Mouse (Mus musculus) MEL (cell line): Measurements from ENCODE around the gene Cd79b. TPM values are rescaled to one million over a fixed set of nuclear protein-coding genes. Genes with fewer than 3 reads are reported as not detected.

ENCODE experiments used
- DNase-seq: peaks from one replicate; pipeline ENCODE4 v3.0.0; 2011; ENCODE audit warnings: low read depth, low spot score
- H3K27ac ChIP-seq: 2 replicates; pipeline ENCODE4 v1.5.1; 2012; ENCODE audit warnings: low read depth, mild to moderate bottlenecking, control low read depth, low read length, moderate library complexity; ENCODE audit not compliant: control insufficient read depth
- H3K27me3 ChIP-seq, 2 experiments: fragments of 150-350 bp in 1 of 2; sonication (generic) in 1 of 2; 2 replicates each; pipeline ENCODE4 v1.6.1; 2012; ENCODE audit warnings: low read length in 2 of 2, mild to moderate bottlenecking in 2 of 2, improper control_type of control experiment in 1 of 2, moderate library complexity in 1 of 2; ENCODE audit not compliant: insufficient read depth in 2 of 2, control insufficient read depth in 1 of 2
- H3K36me3 ChIP-seq, 2 experiments: 2 replicates each; pipeline ENCODE4 v1.6.1; 2012 to 2014; ENCODE audit warnings: low read length in 2 of 2, improper control_type of control experiment in 1 of 2, inconsistent platforms in 1 of 2, mild to moderate bottlenecking in 1 of 2; ENCODE audit not compliant: insufficient read depth in 2 of 2, control insufficient read depth in 1 of 2
- H3K4me1 ChIP-seq, 2 experiments: fragments of 150-350 bp in 1 of 2; sonication (generic) in 1 of 2; 2 replicates each; pipeline ENCODE4 v1.6.1; 2012; ENCODE audit warnings: low read length in 2 of 2, improper control_type of control experiment in 1 of 2, mild to moderate bottlenecking in 1 of 2; ENCODE audit not compliant: insufficient read depth in 2 of 2, control insufficient read depth in 1 of 2
- H3K4me3 ChIP-seq, 2 experiments: fragments of 150-350 bp in 1 of 2; sonication (generic) in 1 of 2; 2 replicates each; pipeline ENCODE4 v1.5.1; 2012; ENCODE audit warnings: low read depth in 2 of 2, low read length in 2 of 2, mild to moderate bottlenecking in 2 of 2, moderate library complexity in 2 of 2, control low read depth in 1 of 2, improper control_type of control experiment in 1 of 2; ENCODE audit not compliant: control insufficient read depth in 1 of 2, insufficient read depth in 1 of 2
- H3K79me2 ChIP-seq: 2 replicates; pipeline ENCODE4 v1.6.1; 2012; ENCODE audit warnings: mild to moderate bottlenecking, low read length, moderate library complexity; ENCODE audit not compliant: control insufficient read depth, poor library complexity, insufficient read depth
- H3K9ac ChIP-seq: 2 replicates; pipeline ENCODE4 v1.6.1; 2012; ENCODE audit warnings: low read depth, mild to moderate bottlenecking, control low read depth, low read length, moderate library complexity; ENCODE audit not compliant: control insufficient read depth, poor library complexity, severe bottlenecking
- H3K9me3 ChIP-seq: fragments of 150-350 bp; sonication (generic); replicated peaks from 2 replicates; pipeline ENCODE4 v1.6.1; 2012; ENCODE audit warnings: mild to moderate bottlenecking, low read length, improper control_type of control experiment, moderate library complexity; ENCODE audit not compliant: insufficient read depth
- CHD2 ChIP-seq: IDR thresholded peaks from 2 replicates; pipeline ENCODE4 v1.6.1; 2011; ENCODE audit warnings: low read length, improper control_type of control experiment
- E2F4 ChIP-seq: IDR thresholded peaks from 2 replicates; pipeline ENCODE4 v1.6.1; 2011; ENCODE audit warnings: low read depth, low read length, improper control_type of control experiment, borderline replicate concordance
- ELF1 ChIP-seq: IDR thresholded peaks from 2 replicates; pipeline ENCODE4 v1.6.1; 2014; ENCODE audit warnings: low read depth, mild to moderate bottlenecking, inconsistent platforms, low read length, improper control_type of control experiment, moderate library complexity
- GATA1 ChIP-seq: IDR thresholded peaks from 2 replicates; pipeline ENCODE4 v1.6.1; 2011; ENCODE audit warnings: low read depth, low read length, improper control_type of control experiment
- HCFC1 ChIP-seq: IDR thresholded peaks from 2 replicates; pipeline ENCODE4 v1.6.1; 2012; ENCODE audit warnings: low read depth, mild to moderate bottlenecking, inconsistent platforms, low read length, improper control_type of control experiment, moderate library complexity
- JUND ChIP-seq: IDR thresholded peaks from 2 replicates; pipeline ENCODE4 v1.6.1; 2011; ENCODE audit warnings: low read depth, mild to moderate bottlenecking, improper control_type of control experiment, low read length
- KAT2A ChIP-seq: conservative IDR thresholded peaks from 2 replicates; pipeline ENCODE4 v1.6.1; 2012; ENCODE audit warnings: low read depth, low read length, improper control_type of control experiment, inconsistent platforms
- MAX ChIP-seq: IDR thresholded peaks from 2 replicates; pipeline ENCODE4 v1.6.1; 2011; ENCODE audit warnings: low read length, improper control_type of control experiment
- MXI1 ChIP-seq: IDR thresholded peaks from 2 replicates; pipeline ENCODE4 v1.6.1; 2011; ENCODE audit warnings: mild to moderate bottlenecking, low read depth, low read length, improper control_type of control experiment
- NELFE ChIP-seq: IDR thresholded peaks from 2 replicates; pipeline ENCODE4 v1.6.1; 2011; ENCODE audit warnings: low read depth, low read length, improper control_type of control experiment
- NRF1 ChIP-seq: IDR thresholded peaks from 2 replicates; pipeline ENCODE4 v1.6.1; 2014; ENCODE audit warnings: low read depth, mild to moderate bottlenecking, inconsistent platforms, low read length, improper control_type of control experiment, moderate library complexity; ENCODE audit not compliant: poor library complexity, insufficient read depth, severe bottlenecking
- POLR2A ChIP-seq, 2 experiments: IDR thresholded peaks; 2 replicates each; pipeline ENCODE4 v1.6.1; 2011 to 2012; ENCODE audit warnings: low read length in 2 of 2, mild to moderate bottlenecking in 2 of 2, control low read depth in 1 of 2, improper control_type of control experiment in 1 of 2, low read depth in 1 of 2, moderate library complexity in 1 of 2; ENCODE audit not compliant: control insufficient read depth in 1 of 2, insufficient read depth in 1 of 2, poor library complexity in 1 of 2
- POLR2AphosphoS2 ChIP-seq: IDR thresholded peaks from 2 replicates; pipeline ENCODE4 v1.6.1; 2011; ENCODE audit warnings: low read length, improper control_type of control experiment
- RCOR1 ChIP-seq: IDR thresholded peaks from 2 replicates; pipeline ENCODE4 v1.6.1; 2012; ENCODE audit warnings: low read depth, mild to moderate bottlenecking, inconsistent platforms, low read length, improper control_type of control experiment
- SMC3 ChIP-seq: IDR thresholded peaks from 2 replicates; pipeline ENCODE4 v1.6.1; 2011; ENCODE audit warnings: low read depth, low read length, improper control_type of control experiment
- TBP ChIP-seq: IDR thresholded peaks from 2 replicates; pipeline ENCODE4 v1.8.0; 2011; ENCODE audit warnings: low read depth, low read length, improper control_type of control experiment
- USF1 ChIP-seq: IDR thresholded peaks from 2 replicates; pipeline ENCODE4 v1.6.1; 2014; ENCODE audit warnings: low read depth, mild to moderate bottlenecking, inconsistent platforms, low read length, improper control_type of control experiment, moderate library complexity
- USF2 ChIP-seq, 2 experiments: IDR thresholded peaks; 2 replicates each; pipeline ENCODE4 v1.6.1; 2011 to 2012; ENCODE audit warnings: improper control_type of control experiment in 2 of 2, low read length in 2 of 2, borderline replicate concordance in 1 of 2, inconsistent platforms in 1 of 2, low read depth in 1 of 2, mild to moderate bottlenecking in 1 of 2; ENCODE audit not compliant: insufficient read depth in 1 of 2
- ZC3H11A ChIP-seq: IDR thresholded peaks from 2 replicates; pipeline ENCODE4 v1.6.1; 2012; ENCODE audit warnings: low read depth, mild to moderate bottlenecking, inconsistent platforms, low read length, improper control_type of control experiment
- ZKSCAN1 ChIP-seq: IDR thresholded peaks from 2 replicates; pipeline ENCODE4 v1.6.1; 2012; ENCODE audit warnings: low read depth, mild to moderate bottlenecking, inconsistent platforms, low read length, improper control_type of control experiment, moderate library complexity
- polyA plus RNA-seq, 2 experiments: library from polyadenylated mRNA; stranded (reverse) in 1 of 2; unstranded in 1 of 2; fragments of >175 nt in 1 of 2; fragments of >200 nt in 1 of 2; gene quantifications; 2 replicates each; pipeline versions ENCODE4 v1.2.1 to v1.2.4; 2012; ENCODE audit warnings: low replicate concordance in 2 of 2, low read depth in 1 of 2; ENCODE audit not compliant: insufficient read length in 2 of 2, insufficient read depth in 1 of 2, missing spikeins in 1 of 2
- total RNA-seq: library from RNA; depleted of rRNA; stranded (reverse); fragments of 300-350 nt; gene quantifications from 2 replicates; pipeline ENCODE4 v1.2.3, GENCODE M21; 2012

Gene Cd79b
- total and polyA plus RNA-seq, 3 experiments = 0.54 to 2.4 TPM; not detected in 1

GRCm38 (mm10) chr11:106318406-106319366 lies 4.1 kb upstream of the Cd79b start:
- no peak overlapping the region for H3K27ac ChIP-seq
- DNase-seq = peak; percentile 53

GRCm38 (mm10) chr11:106317801-106318200 lies 3.2 kb upstream of the Cd79b start:
- Histone ChIP-seq H3K9me3 (no peaks in the 10 kb centered on the region), H3K9ac (no peak overlapping the region), H3K4me3 (no peak overlapping the region), H3K36me3 (no peaks in the 10 kb centered on the region), H3K27me3 (no peaks in the 10 kb centered on the region; a peak in 3 of 4 replicates)
- TF ChIP-seq RCOR1 (no peak), JUND (no peak), E2F4 (no peak), POLR2AphosphoS2 (no peak), ZC3H11A (no peak), SMC3 (no peak)
- TF ChIP-seq, all 39 proteins: peak for 0
- no peak for DNase-seq
- Histone ChIP-seq H3K79me2 (no peaks in the 10 kb centered on the region), H3K4me1 (peaks cover 0 to 6% of the 10 kb centered on the region in 2 experiments; a peak in 1 of 4 replicates), H3K27ac (no peak overlapping the region)

More at GRCm38 (mm10) chr11:106318406-106319366, 4.1 kb upstream of the Cd79b start:
- H3K9me3 ChIP-seq = no peaks in the 10 kb centered on the region
- no peaks in the 10 kb centered on the region for H3K36me3 ChIP-seq
- H3K79me2 ChIP-seq = no peaks in the 10 kb centered on the region
- H3K9ac ChIP-seq = peak overlapping the region; percentile 49
- 0 out of 4 replicates have a peak, but pooled peaks cover 0 to 3% of the 10 kb centered on the region in 2 experiments for H3K4me1 ChIP-seq
- TF ChIP-seq RCOR1 (no peak), POLR2A (IDR thresholded peaks at IDR 0.05; ENCODE audit: control insufficient read depth in 1 of 2, insufficient read depth in 1 of 2, low read depth in 1 of 2, low read length in 2 of 2, poor library complexity in 1 of 2) (peak in 1 of 2 experiments; percentile 50; a peak in 1 of 4 replicates), TBP (0 out of 2 replicates have a peak, but pooled peaks have one; percentile 40), HCFC1 (0 out of 2 replicates have a peak, but pooled peaks have one; percentile 27), ELF1 (0 out of 2 replicates have a peak, but pooled peaks have one; percentile 32), POLR2AphosphoS2 (no peak)
- H3K27me3 ChIP-seq = no peaks in the 10 kb centered on the region; a peak in 2 of 4 replicates
- H3K4me3 ChIP-seq = peak overlapping the region in 1 of 2 experiments; percentile 29; a peak in 2 of 4 replicates

- no peaks in the 10 kb centered on the region for H3K79me2 ChIP-seq
- no peaks in the 10 kb centered on the region; a peak in 1 of 4 replicates for H3K27me3 ChIP-seq
- H3K36me3 ChIP-seq = no peaks in the 10 kb centered on the region
- no peak overlapping the region for H3K27ac ChIP-seq
- no peak overlapping the region for H3K9ac ChIP-seq
- DNase-seq = no peak
- H3K4me1 ChIP-seq = peaks cover 0 to 6% of the 10 kb centered on the region in 2 experiments; a peak in 1 of 4 replicates
- TF ChIP-seq ZKSCAN1 = no peak
- no peak for TF ChIP-seq ZC3H11A
- TF ChIP-seq KAT2A = no peak
- no peak for TF ChIP-seq USF1
- no peak for TF ChIP-seq TBP
- no peak for TF ChIP-seq JUND
- TF ChIP-seq MXI1 = no peak
- no peak for TF ChIP-seq ELF1
- TF ChIP-seq USF2 (IDR thresholded peaks at IDR 0.05; ENCODE audit: borderline replicate concordance in 1 of 2, insufficient read depth in 1 of 2, low read depth in 1 of 2, low read length in 2 of 2) = no peak
- no peak for TF ChIP-seq NRF1
- TF ChIP-seq CHD2 = no peak
- no peak for TF ChIP-seq RCOR1
- no peak for TF ChIP-seq NELFE
- TF ChIP-seq MAX = no peak
- no peak for TF ChIP-seq GATA1
- no peak overlapping the region for H3K4me3 ChIP-seq
- no peaks in the 10 kb centered on the region for H3K9me3 ChIP-seq
Measured at GRCm38 (mm10) chr11:106316416-106316815, 1.9 kb upstream of the Cd79b start.
